Mouse (Mus musculus) urinary bladder, postnatal 10 days (tissue): ENCODE data around the gene Prl4a1.
"Not testable (repeated sequence)": the region's sequence is repeated elsewhere in the genome, so short reads cannot be mapped to it uniquely, and the experiment has no call there.

Source experiments
- DNase-seq: peaks from one replicate; pipeline ENCODE4 v3.0.0; 2022; ENCODE audit warnings: low spot score

The Prl4a1 gene

DNA sequence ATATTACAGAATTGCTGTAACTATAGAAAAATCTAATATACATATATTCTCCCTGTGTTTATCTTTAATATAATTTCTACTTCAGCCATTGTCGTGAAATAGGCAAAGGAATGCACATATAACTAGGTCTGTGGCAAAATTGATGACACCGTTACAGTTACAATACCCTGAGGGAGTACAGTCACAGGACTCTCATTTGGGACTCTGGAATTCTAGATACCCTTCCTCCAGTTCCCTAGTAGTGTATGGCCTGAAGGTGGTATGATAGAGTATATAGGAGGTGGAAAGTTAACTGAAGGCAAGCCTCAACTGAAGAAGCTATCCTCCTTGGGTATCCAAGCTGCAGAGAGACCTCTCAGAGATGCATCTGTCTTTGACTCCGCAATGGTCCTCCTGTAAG, at the start of gene Prl4a1:
Prl4a1 (plus strand) TSS at position 301 of the 400 bp plus-strand sequence.
- no peak for DNase-seq

DNA sequence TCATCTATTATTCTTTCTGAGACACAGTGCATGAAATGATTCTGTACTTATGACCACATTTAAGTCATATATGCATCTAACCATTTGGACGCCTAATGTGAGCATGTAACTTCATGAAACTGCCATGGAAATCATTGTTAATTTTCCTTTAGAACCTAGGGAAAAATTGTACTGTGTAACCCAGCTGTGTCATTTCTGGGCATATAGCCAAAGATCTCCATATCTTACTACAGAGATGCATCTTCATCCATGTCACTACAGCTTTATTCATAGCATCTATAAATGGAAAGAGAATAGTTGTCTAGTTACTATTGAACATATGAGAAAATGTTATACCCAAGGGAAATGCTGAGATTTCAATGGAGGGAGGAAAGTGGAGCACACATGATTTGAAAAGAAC, 43.1 kb upstream of the Prl4a1 start:
- no peak for DNase-seq

DNA sequence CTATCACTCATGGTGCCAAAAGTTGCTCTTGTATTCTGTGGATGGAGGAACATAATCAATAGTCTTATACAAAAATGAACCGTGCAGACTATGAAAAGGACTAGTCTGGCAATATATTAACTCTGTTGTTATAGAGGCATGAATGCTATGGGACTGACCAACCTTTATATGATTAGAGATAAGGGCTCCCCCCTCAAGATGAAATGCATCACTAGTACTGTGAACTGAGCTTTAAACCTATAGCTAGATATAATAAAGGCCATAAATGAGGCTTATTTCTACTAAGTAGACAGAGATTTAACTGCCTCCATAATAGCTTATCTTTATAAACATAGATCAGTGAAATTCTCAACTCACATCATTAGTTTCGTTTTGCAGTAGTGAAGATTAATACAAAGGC, 41.7 kb upstream of the Prl4a1 start:
- not testable (repeated sequence) for DNase-seq

DNA sequence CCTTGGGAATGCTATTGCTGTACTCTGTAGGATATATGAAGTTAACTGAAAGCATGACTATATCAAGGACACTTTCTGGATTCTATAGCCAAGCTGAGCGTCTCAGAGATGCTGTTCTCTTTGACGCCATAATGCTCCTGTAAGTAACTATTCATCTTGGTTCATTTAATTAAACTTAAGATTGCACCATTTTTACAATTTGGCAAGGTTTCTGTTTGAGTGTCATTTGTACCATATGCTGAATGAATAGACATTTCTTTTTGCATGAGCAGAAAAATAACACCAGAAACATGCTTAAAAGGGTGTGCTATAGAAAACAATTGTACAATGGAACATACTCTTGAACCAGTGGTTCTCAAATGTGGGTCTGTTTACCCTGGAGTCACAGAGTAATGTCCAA, 38.4 kb upstream of the Prl4a1 start:
- no peak for DNase-seq

DNA sequence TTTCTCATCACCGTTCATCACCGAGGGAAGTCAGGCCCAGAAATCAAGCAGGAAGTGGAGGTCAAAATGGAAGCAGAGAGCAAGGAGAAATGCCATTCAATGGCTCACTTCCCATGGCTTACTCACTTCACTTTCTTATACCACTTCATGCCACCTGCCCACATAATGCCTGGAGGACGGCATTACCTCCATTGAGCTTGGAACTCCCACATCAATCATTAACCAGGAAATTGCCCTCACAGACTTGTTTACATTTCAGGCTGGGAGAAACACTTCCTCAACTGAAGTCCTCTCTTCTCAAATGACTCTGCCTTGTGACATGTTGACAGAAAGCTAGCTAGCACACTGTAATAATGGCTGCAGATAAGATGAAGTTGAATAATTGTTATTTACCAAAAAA, 19.5 kb upstream of the Prl4a1 start:
- not testable (repeated sequence) for DNase-seq

DNA sequence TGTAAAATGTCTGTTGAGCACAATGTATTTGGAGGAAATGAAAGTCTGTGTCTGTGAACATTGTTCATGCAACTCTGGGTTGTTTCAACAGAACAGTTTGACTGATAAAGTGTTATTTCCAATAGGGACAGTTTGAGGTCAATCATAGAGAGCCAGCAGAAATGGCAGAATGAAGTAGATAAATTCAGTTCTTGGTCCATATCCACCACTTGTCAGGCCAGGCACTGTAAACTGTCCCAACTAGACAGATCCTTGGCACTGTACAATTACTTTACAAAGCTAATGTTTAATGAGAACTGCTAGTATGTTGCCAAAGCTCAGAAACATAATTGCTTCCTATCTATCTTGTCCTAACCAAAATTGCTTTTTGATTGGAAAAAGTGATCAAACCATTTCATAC, 13.3 kb downstream of the Prl4a1 start:
- no peak for DNase-seq

DNA sequence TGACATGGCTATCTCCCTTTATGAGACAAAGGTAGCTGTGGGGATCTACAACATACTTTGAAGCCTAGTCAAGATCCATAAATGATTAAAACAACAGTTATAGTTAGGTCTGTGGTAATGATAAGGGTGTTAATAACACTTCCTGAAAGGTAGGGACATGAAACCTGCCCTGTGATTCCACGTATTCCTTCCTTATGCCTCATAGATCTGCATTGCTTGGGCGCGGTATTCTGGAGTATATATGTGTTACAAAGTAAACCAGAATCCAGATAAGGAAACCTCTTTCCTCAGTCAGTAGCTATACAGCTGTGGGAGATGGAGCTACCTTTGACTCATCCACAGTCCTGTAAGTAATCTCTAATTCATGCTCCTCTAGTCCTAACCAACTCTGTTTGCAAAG, 53.3 kb downstream of the Prl4a1 start:
- DNase-seq = no peak
